Mouse (Mus musculus): ENCODE results near the gene Runx1.

Runx1 gene

DNA sequence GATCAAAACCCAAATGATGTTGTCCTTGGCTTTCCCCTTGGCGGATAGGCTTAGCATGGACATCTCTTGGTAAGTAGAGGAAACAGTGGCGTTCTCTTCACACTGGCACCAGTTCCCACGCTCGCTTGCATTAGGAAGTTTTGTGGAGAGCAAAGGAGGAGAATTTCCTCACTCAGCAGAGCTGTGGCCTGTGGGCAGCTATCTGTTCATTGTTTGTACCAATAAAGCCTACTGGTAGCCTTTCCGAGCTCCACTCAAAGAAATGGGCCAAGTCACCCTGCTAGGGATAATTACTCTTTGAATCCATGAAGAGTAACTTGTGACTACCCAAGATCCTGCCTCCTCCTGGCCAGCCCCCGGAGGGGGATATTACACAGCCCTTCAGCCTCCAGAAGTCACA lies 734 bp upstream of the Runx1 start:
- DNase-seq (ENCODE audit: low spot score in 2 of 2), result no peak

DNA sequence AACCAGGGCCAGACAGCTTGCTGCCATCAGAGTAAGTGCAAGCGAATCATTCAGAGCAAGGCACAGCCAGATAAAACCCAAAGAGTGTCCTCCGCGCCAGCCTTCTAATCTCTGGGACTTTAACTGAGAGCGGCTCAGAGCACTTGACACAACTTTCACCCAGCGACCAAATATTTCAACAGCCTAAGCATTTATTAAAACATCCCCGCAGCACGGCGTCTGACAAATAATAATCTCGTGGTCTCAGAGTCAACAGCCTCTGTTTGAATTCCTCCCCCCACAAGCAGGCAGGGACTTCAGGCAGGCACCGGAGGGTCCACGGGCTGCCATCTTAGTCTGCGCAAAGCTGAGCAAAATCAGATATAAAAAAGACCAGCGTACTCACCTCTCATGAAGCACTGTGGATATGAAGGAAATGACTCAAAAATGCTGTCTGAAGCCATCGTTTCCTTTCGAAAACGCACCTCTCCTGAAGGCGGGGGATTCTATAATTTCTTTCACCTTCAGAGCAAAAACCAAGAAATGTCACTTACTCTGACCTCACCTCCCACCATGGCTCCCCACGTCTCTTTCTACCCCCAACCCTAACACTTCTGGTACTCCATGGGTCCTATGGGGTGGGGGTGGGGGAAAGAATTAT lies 625 bp downstream of the Runx1 start:
- DNase-seq (ENCODE audit: low spot score in 2 of 2), result no peak

DNA sequence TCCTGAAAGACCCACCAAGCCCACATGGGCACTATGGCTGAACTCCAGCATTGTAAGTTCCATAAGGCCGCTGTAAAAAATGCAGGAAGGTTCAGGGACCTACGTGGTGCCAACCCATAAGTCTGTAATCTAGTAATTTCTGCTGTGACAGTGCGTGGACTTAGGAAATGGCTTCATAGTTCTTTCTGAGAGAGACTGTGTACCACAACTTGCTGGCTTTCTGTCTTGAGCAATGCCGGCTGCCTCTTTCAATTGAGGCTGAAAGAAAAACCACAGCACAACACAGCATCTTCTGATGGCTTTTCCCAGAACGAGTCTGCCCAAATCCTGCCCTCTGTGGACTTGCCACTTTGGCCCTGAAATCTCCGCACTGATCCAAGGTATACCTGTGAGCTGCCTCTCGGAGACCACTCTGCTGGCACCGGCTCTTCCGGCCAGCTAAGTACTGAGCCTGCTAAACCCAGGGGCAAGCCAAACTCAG lies 1.2 kb downstream of the Runx1 start:
- no peak for DNase-seq (ENCODE audit: low spot score in 2 of 2)

DNA sequence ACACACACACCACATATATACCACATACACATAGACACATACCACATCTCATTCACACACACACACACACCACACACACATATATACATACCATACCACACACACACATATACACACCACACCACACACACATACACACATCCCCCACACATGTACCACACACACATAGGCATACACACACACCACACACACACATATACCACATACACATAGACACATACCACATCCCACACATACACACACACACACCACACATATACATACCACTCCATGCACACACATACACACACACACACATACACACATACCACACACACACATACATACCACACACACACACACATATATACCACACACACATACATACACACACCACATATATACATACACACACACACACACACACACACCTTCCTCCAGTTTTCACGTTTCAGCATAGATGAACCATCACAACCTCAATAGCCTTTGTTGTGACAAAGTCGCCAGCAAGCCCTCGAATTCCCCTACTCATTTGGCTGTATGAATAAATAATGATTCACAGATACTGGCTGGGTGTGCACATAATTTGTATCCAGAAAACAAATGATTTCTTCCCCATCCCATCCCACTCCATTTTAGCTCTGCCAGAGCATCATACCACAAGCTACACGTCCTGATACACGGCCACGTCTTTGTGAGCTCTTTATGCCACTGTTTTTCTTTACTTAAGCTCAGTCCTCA lies 1.8 kb downstream of the Runx1 start:
- DNase-seq (ENCODE audit: low spot score in 2 of 2), result no peak

DNA sequence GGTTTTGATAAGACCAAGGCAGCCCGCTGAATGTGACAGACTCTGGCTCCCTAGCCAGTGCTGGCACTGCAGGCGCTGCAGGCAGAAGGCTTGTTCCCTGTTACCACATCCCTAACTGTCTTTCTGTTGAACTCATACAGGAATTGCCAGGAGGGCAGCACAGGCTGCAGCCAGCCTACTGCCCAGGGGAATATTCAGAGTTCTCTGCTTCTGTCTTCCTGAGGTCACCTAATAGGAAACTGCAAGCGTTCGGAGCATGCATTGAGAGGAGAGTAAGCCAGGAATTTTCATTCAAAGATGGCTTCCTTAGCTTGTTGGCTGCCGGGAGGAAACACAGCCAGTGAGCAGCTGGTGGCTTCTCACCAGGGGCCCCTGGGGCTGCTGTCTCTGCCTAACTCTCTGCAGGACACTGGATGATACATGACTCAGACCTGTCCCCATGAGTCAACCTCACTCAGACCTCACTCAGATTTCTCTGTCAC lies 2.5 kb downstream of the Runx1 start:
- no peak for DNase-seq (ENCODE audit: low spot score in 2 of 2)

DNA sequence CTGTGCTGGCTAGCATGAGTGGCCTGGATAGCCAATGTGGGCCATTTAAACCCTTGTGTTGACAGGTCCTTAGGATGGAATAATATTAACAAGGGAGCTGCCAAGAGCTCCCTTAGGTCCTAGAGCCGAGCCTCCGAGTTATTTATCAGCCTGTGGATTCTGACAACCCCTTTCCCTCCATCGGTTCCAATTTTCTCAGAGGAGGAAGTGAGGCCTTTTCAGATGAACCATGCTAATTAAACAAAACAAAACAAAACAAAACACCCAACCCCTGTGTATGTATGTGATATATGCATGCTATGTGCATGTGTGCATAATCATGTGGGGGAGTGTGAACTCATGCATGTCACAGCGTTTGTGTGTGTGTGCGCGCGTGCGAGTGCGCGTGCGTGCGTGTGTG lies 3.3 kb downstream of the Runx1 start:
- DNase-seq (ENCODE audit: low spot score in 2 of 2), result no peak

DNA sequence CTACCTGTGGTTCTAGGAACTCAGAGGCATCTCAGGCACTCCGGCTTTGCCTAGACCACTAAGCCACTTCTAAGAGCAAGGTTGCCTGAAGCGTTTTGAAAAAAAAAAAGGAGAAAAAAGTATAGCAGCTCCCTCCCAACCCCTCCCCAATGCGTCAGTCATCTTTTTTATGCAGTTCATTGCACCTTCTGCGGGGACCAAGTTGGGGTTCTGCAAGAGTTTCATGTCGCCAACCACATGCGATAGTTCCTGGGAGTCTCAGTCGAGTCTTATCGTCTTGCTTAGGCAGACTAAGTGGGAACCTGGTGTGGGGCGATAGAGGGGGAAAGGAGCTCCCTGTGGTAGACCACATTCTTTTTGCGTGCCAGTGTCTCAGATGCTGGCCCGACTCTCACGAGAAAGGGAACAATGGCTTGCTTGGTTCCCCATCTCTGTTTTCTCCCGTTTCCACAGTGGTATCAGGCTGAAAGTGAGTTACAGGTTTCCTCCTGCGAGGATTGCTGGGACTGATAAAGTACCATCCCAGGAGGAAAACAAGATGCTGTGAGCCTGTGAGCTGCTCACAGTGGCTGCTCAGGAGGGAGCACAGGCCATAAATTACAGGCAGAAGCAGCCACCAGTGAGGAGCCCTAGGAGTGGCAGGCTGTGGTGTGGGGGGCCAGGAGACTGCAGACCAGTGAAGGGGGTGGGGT lies 3.9 kb downstream of the Runx1 start:
- no peak for DNase-seq (ENCODE audit: low spot score in 2 of 2)

DNA sequence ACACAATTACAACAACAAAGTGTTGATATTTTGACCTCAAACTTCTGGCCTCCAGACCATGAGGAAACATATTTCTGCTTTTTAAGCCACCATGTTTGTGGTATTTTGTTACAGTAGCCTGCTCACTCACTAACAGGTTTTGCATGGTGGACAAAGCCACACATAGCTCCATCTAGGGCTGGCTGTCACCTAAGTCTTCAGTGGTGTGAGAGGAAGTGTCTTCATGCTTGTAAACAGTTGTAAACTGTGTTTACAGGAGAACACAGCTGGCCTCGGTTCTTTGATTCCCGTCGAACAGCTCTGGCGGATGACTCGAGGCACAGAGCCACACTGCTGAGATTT lies 4.4 kb downstream of the Runx1 start:
- no peak for DNase-seq (ENCODE audit: low spot score in 2 of 2)

DNA sequence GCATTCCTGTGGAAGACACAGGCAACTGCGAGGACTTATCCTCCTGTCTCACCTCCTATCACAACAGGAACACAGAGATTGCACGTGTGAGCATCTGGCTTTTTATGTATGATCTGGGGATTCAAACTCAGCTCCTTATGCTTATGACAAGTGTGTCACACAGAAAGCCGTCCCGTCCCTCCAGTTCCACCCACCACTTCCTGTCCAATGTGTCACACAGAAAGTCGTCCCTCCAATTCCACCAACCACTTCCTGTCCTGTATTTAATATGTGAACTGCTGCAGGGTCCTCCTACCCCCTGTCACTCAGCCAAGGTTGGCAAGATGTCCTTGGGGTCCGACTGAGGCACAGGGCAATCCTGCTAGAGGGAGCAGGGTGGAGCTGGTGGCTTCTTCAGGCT lies 5.5 kb downstream of the Runx1 start:
- no peak for DNase-seq (ENCODE audit: low spot score in 2 of 2)

DNA sequence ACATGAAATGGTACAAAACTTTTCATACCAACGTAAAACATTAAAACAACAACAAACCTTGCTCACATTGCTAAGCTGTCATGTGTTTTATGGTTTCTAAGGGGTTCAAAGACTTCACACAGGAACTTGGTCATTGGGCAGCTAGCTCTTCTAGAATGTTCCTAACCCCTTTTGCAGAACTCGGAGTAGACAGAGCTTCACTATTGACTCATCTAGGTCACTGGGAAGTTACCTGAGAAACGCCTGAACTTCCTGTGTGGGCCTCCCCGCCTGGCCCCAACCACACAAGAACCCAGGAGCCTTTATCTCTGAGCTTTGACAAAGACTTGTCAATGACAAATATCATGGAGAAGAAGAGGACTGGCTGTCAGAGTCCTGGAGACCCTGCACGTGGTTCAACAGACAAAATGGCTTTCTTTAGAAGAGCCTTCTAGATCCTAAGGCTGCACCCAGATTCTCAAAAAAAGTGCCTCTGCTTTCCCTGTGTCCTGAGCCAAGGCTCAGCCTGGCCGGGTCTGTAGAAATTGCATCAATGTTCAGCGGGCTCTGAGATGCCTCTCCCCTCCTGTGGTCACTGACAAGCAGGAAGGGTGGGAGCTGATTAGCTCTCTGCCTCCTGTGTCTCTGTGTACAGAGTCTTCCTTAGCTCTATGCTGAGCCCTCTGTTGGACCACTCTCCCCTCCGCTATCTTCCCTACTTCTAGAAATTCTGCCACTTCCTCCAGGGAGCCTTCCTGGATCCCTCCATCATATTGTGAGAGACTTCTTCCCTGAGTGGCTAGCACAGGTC lies 7.3 kb downstream of the Runx1 start:
- DNase-seq (ENCODE audit: low spot score in 2 of 2), result no peak

DNA sequence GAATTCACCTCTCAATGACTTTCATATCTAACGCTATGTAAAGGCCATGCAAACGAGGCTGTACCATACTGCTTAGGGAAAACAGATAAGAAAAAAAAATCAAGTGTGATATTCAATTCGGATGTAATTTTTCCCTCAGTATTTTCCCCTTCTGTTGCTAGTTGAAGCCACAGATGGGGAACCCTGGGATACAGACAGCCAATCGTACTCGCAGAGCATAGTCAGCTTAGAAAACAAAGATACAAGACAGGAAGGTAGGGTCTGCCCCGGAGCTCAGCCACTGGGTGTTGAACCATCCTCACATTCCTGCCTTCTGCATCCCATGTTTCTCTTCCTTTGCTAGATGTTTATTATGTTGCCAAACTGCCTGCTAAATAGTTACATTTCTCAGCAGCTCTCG lies 9.9 kb downstream of the Runx1 start:
- DNase-seq (ENCODE audit: low spot score in 2 of 2), result no peak

DNA sequence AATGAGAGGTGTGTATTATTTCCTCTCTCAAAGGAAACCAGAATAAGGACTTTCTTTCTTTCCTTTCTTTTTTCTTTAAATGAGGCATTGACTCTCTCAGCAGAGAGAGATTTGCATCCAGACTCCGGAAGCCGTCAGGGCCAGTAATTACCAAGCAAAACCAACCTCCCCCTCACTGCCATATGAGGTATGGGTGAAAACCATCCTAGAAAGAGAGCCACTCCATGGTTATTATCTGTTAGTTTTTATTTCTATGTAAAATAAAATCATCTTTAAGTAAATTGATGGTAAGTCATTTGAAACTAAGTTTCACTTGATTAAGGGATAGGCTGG lies 10.8 kb downstream of the Runx1 start:
- no peak for DNase-seq (ENCODE audit: low spot score in 2 of 2)

DNA sequence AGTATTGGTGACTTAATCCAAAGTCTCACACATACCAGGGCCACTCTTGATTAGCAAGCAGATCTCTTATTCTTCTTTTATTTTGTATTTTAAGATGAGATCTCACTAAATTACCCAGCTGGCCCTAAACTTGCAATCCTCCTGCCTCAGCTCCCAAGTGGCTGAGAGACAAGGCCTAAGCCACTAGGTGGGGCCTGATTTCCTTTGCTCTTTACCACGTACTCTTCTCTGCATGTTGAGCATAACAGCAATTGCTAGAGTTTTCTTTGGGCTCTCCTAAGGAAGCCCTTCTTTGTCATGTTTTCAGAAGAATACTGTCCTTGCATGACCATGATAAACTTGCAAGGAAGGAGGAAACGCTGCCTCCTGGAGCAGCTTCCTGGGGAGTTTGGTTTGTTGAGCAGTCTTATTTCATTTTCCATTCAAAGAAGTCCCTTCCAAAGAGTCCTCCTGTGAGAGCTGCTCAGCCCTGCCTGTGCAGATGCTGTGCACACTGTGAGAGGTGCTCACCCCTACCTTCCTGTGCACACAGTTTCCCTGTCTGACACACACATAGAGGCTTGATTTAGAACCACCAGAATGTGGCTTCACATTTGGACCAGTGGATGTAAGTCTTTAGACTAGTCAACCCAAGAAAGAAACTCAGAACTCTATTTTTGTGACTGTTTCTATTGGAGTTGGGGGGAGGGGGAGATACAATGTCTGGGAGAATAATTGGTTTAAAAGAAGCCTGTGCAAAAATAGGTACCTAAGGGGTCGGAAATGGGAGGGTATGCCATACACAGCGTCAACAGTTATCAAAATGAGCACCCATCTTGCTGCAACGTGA lies 11.4 kb downstream of the Runx1 start:
- DNase-seq (ENCODE audit: low spot score in 2 of 2), result no peak

DNA sequence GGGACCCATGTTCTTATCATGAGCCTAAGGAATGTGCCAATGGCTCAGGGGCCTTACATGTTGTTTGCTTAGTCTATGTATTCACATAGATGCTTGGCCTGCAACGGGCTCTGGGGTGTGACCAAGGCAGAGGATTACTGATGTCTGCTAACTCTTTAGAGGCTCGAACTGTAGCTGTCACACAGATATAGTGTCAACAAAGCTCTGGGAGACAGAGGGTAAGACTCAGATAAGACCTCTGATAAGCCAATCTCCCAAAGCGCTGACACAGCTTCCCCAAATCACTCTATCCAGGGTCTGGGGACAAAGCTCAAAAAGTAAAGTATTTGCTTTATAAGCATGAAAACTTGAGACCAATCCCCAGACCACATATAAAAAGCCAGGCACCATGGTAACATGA lies 13.5 kb downstream of the Runx1 start:
- no peak for DNase-seq (ENCODE audit: low spot score in 2 of 2)

DNA sequence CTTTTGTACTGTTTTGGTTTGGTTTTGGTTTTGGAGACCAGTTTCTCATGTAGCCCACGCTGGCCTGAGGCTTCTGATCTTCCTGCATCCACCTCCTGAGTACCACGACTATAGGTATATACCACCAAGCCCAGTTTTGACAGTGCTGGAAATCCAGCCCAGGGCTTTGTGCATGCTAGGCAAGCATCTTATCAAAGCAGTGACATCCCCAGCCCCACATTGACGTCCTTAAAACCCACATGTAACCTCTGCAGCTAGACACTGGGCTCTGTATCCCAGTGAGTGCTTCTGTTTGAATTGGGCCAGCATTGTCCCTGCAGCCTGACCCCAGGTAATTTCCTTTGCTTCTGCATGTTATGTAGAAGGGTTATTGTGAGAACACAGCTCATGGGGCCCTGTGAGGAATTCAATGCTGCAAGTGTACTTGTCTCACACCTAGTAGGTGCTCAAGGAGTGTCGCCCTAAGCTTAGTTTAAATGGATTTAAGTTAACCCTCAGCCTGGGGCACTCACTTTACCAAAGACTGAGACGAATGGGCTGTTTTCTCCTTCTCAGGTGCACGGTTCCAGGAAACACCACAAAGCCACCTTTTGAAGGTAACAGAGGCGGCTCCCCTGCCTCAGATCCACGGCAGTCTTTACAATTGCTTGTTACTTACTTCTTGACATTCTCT lies 15.2 kb downstream of the Runx1 start:
- no peak for DNase-seq (ENCODE audit: low spot score in 2 of 2)

DNA sequence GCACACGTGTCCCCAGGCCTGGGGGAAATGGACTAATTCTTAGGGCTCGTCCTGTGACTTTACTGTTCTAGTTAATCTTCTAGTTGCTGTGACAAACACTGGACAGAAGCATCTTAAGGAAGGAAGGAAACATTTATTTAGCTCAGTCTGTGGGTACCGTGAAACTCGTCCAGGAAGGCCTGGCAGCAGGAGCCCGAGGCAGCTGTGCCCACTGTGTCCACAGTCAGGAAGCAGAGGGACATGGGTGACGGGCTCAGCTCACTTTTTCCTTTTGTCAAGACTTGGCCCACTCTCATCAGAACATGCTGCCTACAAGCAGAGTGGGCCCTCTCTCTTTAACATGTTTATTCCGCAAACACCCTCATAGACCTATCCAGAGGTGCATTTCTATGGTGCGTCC lies 18.2 kb downstream of the Runx1 start:
- DNase-seq (ENCODE audit: low spot score in 2 of 2), result no peak

DNA sequence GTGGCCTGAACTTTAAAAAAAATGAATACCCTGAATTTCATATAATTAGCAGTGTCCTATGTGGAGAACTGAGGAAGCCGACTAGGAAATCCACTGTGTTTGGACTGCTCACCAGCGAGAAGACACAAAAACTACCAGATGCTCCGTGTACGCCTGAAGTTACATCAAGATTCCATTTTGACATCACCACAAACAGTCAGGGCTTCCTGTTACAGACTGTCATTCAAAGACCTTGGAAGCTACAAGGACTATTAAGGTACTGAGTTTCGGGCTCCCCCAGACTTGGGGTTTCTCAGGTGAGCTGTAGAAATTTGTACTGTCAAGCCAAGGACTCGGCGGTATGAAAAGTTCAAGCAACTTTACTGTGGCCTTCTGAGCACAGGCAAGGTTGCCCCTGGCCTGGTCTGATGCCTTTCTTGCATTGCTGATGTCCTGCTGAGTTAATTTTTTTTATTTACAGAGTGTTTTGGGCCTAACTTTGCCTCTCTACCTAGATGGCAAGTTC lies 22.8 kb downstream of the Runx1 start:
- DNase-seq (ENCODE audit: low spot score in 2 of 2), result no peak

DNA sequence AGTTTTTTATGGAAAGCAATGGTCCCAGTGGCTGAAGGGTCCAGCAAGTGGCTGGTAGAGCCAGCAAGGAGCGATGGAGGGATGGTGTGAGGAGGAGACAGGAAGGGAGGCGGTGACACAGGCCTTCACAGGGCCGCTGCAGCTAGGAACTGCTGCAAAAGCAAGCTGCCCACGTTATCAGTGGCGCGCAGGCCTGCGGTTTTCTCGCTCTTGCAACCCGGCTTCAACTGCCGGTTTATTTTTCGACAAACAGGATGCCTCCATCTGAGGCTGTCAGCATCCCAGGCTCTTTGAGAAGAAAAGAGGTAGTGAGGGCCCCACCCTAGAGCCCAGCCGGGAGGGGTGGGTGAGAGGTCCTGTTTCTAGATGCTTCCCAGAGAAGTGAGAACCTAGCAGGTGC lies 24.4 kb downstream of the Runx1 start:
- no peak for DNase-seq (ENCODE audit: low spot score in 2 of 2)

DNA sequence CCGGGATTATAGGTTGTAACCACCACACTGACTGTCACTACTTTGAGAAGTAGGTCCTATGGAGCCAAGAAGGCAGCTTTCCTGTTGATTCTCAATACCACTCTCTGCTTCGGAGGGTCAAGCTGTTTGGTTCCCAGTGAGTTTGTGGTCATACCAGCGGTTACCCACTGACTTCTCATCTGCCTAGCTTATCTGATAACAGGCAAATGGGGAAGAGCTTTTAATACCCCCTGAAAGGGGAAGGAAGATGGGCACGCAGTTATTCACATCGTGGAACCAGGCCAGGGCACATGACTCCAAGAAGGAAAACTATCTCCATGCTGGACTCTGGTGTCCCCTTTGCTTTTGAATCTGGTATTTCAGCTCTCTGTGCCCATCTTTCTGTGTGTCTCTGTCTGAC lies 25.1 kb downstream of the Runx1 start:
- no peak for DNase-seq (ENCODE audit: low spot score in 2 of 2)

DNA sequence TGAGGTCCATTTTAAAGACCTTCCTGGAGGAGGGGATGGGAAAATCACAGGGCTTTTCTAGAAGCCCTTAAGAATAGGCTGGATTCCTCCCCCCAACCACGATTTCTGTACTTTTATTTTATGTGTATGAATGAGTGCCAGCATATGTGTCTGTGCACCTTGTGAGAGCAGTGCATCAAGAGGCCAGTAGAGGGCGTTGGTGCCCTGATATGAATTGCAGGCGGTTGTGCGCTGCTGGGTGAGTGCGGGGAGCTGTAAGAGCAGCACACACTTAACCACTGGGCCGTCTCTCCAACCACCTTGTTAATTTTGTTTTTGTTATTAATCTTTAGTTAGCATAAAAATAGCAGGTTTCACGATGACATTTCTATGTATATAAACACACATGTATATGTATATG lies 26.0 kb downstream of the Runx1 start:
- no peak for DNase-seq (ENCODE audit: low spot score in 2 of 2)

DNA sequence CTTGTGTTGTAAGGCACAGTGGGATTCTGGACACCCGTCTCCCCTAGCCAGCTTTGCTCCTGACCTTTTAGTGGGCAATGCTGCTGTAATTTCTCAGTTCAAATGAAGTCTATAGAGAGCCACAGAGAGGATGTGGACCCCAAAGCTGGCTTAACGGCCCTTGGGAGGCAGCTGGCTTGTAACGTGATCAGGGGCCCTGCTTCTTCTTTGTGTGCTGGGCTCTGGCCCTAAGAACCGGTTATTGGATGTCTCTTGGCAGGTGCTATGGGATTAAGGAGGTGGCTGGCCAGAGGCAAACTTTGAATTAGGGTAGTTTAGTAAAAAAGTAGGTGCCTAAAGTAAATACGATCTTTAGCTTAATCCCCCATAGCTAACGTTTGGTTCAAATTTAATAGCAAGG lies 31.8 kb downstream of the Runx1 start:
- DNase-seq (ENCODE audit: low spot score in 2 of 2), result no peak
